Mouse (Mus musculus) midbrain, embryonic 12.5 days (tissue): ENCODE results near the gene Ube2v1. TPM values are rescaled to one million over a fixed set of nuclear protein-coding genes. Genes with fewer than 3 reads are reported as not detected.
"Not testable (repeated sequence)": the region's sequence is repeated elsewhere in the genome, so short reads cannot be mapped to it uniquely, and the experiment has no call there.

Experiments
- ATAC-seq: fragments of 200-750 bp; cut with Nextera tagmentation; 2 replicates; pipeline ENCODE4 v1.8.0; 2017; ENCODE audit warnings: low read depth, moderate TSS enrichment, moderate library complexity; ENCODE audit not compliant: low FRiP score
- H3K27ac ChIP-seq: fragments of 300-500 bp; sonication (generic); replicated peaks from 2 replicates; pipeline ENCODE4 v1.5.1; 2016; ENCODE audit warnings: mild to moderate bottlenecking
- H3K27me3 ChIP-seq: fragments of 300-500 bp; sonication (generic); 2 replicates; pipeline ENCODE4 v1.6.1; 2016; ENCODE audit warnings: mild to moderate bottlenecking
- H3K36me3 ChIP-seq: fragments of 300-500 bp; sonication (generic); 2 replicates; pipeline ENCODE4 v1.6.1; 2016
- H3K4me1 ChIP-seq: fragments of 300-500 bp; sonication (generic); 2 replicates; pipeline ENCODE4 v1.6.1; 2016
- H3K4me2 ChIP-seq: fragments of 300-500 bp; sonication (generic); replicated peaks from 2 replicates; pipeline ENCODE4 v1.6.1; 2016; ENCODE audit warnings: mild to moderate bottlenecking, moderate library complexity
- H3K4me3 ChIP-seq: fragments of 300-500 bp; sonication (generic); 2 replicates; pipeline ENCODE4 v1.5.1; 2016; ENCODE audit warnings: mild to moderate bottlenecking
- H3K9ac ChIP-seq: fragments of 300-500 bp; sonication (generic); replicated peaks from 2 replicates; pipeline ENCODE4 v1.6.1; 2016; ENCODE audit warnings: mild to moderate bottlenecking, moderate library complexity
- H3K9me3 ChIP-seq: fragments of 300-500 bp; sonication (generic); 2 replicates; pipeline ENCODE4 v1.6.1; 2016; ENCODE audit warnings: mild to moderate bottlenecking
- WGBS: fragments of 180-500 bp; shearing (Covaris S2); methylation state at CpG from one replicate; pipeline ENCODE4 v1.1.7; 2016; 5-methylcytosine and 5-hydroxymethylcytosine counted together
- polyA plus RNA-seq: library from polyadenylated mRNA; unstranded; fragments of >200 nt; fragmentation: Nextera tagmentation; extraction: Ambion mirVana; gene quantifications from 2 replicates; pipeline ENCODE4 v1.2.1, GENCODE M21; 2016

The Ube2v1 gene
- polyA plus RNA-seq, 1 experiment from 2014 or later, result 322 TPM

GRCm38 (mm10) chr2:167649290-167650032, 17.6 kb upstream of the Ube2v1 start:
- Histone ChIP-seq H3K9me3 (no peaks in the 10 kb centered on the region), H3K27ac (no peak overlapping the region), H3K36me3 (peaks cover 47% of the 10 kb centered on the region), H3K4me2 (no peak overlapping the region), H3K27me3 (no peaks in the 10 kb centered on the region), H3K9ac (no peak overlapping the region; the same call in 1 of the 2 replicates), H3K4me3 (no peak overlapping the region), H3K4me1 (no peaks in the 10 kb centered on the region)
- no peak for ATAC-seq
- WGBS, result 92% methylated on average over 12 of the region's 12 CpGs

- no peak overlapping the region for H3K9ac ChIP-seq
- peaks cover 40% of the 10 kb centered on the region for H3K36me3 ChIP-seq
- no peaks in the 10 kb centered on the region for H3K4me1 ChIP-seq
- no peaks in the 10 kb centered on the region for H3K27me3 ChIP-seq
- ATAC-seq, result no peak
- H3K4me3 ChIP-seq, result no peak overlapping the region
- H3K27ac ChIP-seq, result no peak overlapping the region
- no peaks in the 10 kb centered on the region for H3K9me3 ChIP-seq
- H3K4me2 ChIP-seq, result no peak overlapping the region
- WGBS, result 87% methylated on average over 4 of the region's 4 CpGs
Measured at GRCm38 (mm10) chr2:167646411-167646810, 14.5 kb upstream of the Ube2v1 start.

- H3K36me3 ChIP-seq, result peaks cover 32% of the 10 kb centered on the region
- H3K27me3 ChIP-seq, H3K9ac ChIP-seq, H3K4me2 ChIP-seq, H3K27ac ChIP-seq, H3K4me1 ChIP-seq, H3K4me3 ChIP-seq, H3K9me3 ChIP-seq, ATAC-seq: not testable (repeated sequence)
- 87% methylated on average over 13 of the region's 13 CpGs for WGBS
Measured at GRCm38 (mm10) chr2:167643356-167644052, 11.6 kb upstream of the Ube2v1 start.

GRCm38 (mm10) chr2:167642164-167642563, 10.3 kb upstream of the Ube2v1 start:
- ATAC-seq, result no peak
- Histone ChIP-seq H3K36me3 (peaks cover 32% of the 10 kb centered on the region), H3K9me3 (no peaks in the 10 kb centered on the region), H3K4me1 (no peaks in the 10 kb centered on the region), H3K27ac (no peak overlapping the region), H3K9ac (no peak overlapping the region), H3K4me3 (no peak overlapping the region), H3K27me3 (no peaks in the 10 kb centered on the region), H3K4me2 (no peak overlapping the region)
- WGBS, result 91% methylated on average over 6 of the region's 6 CpGs

GRCm38 (mm10) chr2:167641337-167641736, 9.4 kb upstream of the Ube2v1 start:
- no peak overlapping the region for H3K9ac ChIP-seq
- WGBS, result 52% methylated on average over 8 of the region's 8 CpGs
- peaks cover 32% of the 10 kb centered on the region for H3K36me3 ChIP-seq
- no peak overlapping the region for H3K4me2 ChIP-seq
- H3K4me1 ChIP-seq, result no peaks in the 10 kb centered on the region
- no peaks in the 10 kb centered on the region for H3K9me3 ChIP-seq
- H3K27ac ChIP-seq, result no peak overlapping the region
- no peaks in the 10 kb centered on the region for H3K27me3 ChIP-seq
- no peak for ATAC-seq
- H3K4me3 ChIP-seq, result no peak overlapping the region

GRCm38 (mm10) chr2:167640279-167640678, 8.4 kb upstream of the Ube2v1 start:
- Histone ChIP-seq H3K27me3 (no peaks in the 10 kb centered on the region), H3K4me1 (no peaks in the 10 kb centered on the region), H3K27ac (no peak overlapping the region), H3K4me3 (no peak overlapping the region), H3K36me3 (peaks cover 23% of the 10 kb centered on the region), H3K4me2 (no peak overlapping the region), H3K9me3 (no peaks in the 10 kb centered on the region), H3K9ac (no peak overlapping the region)
- ATAC-seq, result no peak
- 84% methylated on average over 3 of the region's 3 CpGs for WGBS

GRCm38 (mm10) chr2:167634865-167635512, 3.1 kb upstream of the Ube2v1 start:
- 0 out of 2 replicates have a peak overlapping the region, but pooled peaks have one; percentile 20 for H3K4me3 ChIP-seq
- no peak overlapping the region for H3K9ac ChIP-seq
- no peaks in the 10 kb centered on the region for H3K9me3 ChIP-seq
- no peaks in the 10 kb centered on the region for H3K27me3 ChIP-seq
- no peak overlapping the region for H3K27ac ChIP-seq
- H3K4me1 ChIP-seq, result peaks cover 16% of the 10 kb centered on the region
- WGBS, result 79% methylated on average over 7 of the region's 7 CpGs
- H3K4me2 ChIP-seq, result peak overlapping the region; percentile 46
- no peaks in the 10 kb centered on the region for H3K36me3 ChIP-seq
- no peak for ATAC-seq

GRCm38 (mm10) chr2:167634338-167634770, 2.5 kb upstream of the Ube2v1 start:
- WGBS, result 0% methylated on average over 15 of the region's 15 CpGs
- Histone ChIP-seq H3K27ac (0 out of 2 replicates have a peak overlapping the region, but pooled peaks have one; percentile 35), H3K9ac (peak overlapping the region; percentile 46; the same call in 1 of the 2 replicates), H3K9me3 (no peaks in the 10 kb centered on the region), H3K4me3 (peak overlapping the region; percentile 22), H3K4me1 (peaks cover 22% of the 10 kb centered on the region), H3K27me3 (no peaks in the 10 kb centered on the region), H3K36me3 (0 out of 2 replicates have a peak, but pooled peaks cover under 1% of the 10 kb centered on the region), H3K4me2 (peak overlapping the region; percentile 46)
- peak; percentile 66 for ATAC-seq

GRCm38 (mm10) chr2:167633537-167633872, 1.6 kb upstream of the Ube2v1 start:
- Histone ChIP-seq H3K4me3 (no peak overlapping the region), H3K27ac (no peak overlapping the region)

GRCm38 (mm10) chr2:167632731-167633536, 1.0 kb upstream of the Ube2v1 start:
- no peak for ATAC-seq
- Histone ChIP-seq H3K9me3 (no peaks in the 10 kb centered on the region), H3K27ac (peak overlapping the region; percentile 90), H3K4me3 (peak overlapping the region; percentile 96), H3K27me3 (no peaks in the 10 kb centered on the region), H3K4me1 (peaks cover 34% of the 10 kb centered on the region), H3K36me3 (0 out of 2 replicates have a peak, but pooled peaks cover 14% of the 10 kb centered on the region), H3K9ac (peak overlapping the region; percentile 97; the same call in 1 of the 2 replicates), H3K4me2 (peak overlapping the region; percentile 93)
- 85% methylated on average over 12 of the region's 12 CpGs for WGBS

More at GRCm38 (mm10) chr2:167633537-167633872, 1.6 kb upstream of the Ube2v1 start:
- Histone ChIP-seq H3K4me1 (peaks cover 31% of the 10 kb centered on the region), H3K36me3 (0 out of 2 replicates have a peak, but pooled peaks cover 9% of the 10 kb centered on the region), H3K27me3 (no peaks in the 10 kb centered on the region), H3K4me2 (peak overlapping the region; percentile 46; the same call in 1 of the 2 replicates), H3K9ac (no peak overlapping the region), H3K9me3 (no peaks in the 10 kb centered on the region)
- ATAC-seq, result no peak
- WGBS, result 90% methylated on average over 6 of the region's 6 CpGs

- Histone ChIP-seq H3K36me3 (0 out of 2 replicates have a peak, but pooled peaks cover 22% of the 10 kb centered on the region), H3K4me3 (peak overlapping the region; percentile 96), H3K9me3 (no peaks in the 10 kb centered on the region), H3K27me3 (no peaks in the 10 kb centered on the region), H3K27ac (peak overlapping the region; percentile 90), H3K9ac (peak overlapping the region; percentile 97), H3K4me1 (peaks cover 41% of the 10 kb centered on the region), H3K4me2 (peak overlapping the region; percentile 93)
- under 1% methylated on average over 26 of the region's 31 CpGs for WGBS
- ATAC-seq, result peak; percentile 42; the same call in 1 of the 2 replicates
Measured at GRCm38 (mm10) chr2:167631181-167631590, 709 bp downstream of the Ube2v1 start.
